ENCODE assay signal across 9 mouse cellular contexts in the genomic region with DNA sequence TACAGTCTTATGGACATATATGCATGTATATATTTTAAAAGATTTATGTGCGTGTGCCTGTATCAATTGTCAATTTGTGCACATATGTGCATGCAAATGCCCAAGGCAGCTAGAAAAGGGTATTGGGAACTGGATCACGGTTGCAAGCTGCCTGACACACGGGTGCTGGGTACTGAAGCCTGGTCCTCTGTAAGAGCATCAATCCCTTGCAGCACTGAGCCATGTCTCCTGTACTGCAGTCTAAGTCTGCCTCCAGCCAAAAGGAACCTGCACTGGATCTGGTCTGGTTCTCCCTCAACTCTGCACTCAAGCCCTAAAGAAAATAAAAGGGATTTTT. TPM values are rescaled to one million over a fixed set of nuclear protein-coding genes. Genes with fewer than 3 reads are reported as not detected.
DNase-seq lines count a peak whose midpoint lies in the region; ATAC-seq and TF ChIP-seq lines count a peak whose summit lies in the region.
"Had no signal": no experiment of that assay in that cellular context is flagged by ENCODE, and none has a peak within 500 bp of the region (broad histone marks: within the 10 kb centered on the region; RNA-seq: fewer than 3 reads in every experiment).

No protein-coding gene starts in this region.

- peak overlapping the region; percentile 23 for H3K4me3 ChIP-seq in erythroblast, embryonic 14.5 days (replicated peaks)
- H3K4me3 ChIP-seq in liver, embryonic 12.5 days, result no peak overlapping the region
- H3K4me3 ChIP-seq in liver, postnatal 0 days (ENCODE audit: low read depth, low read length), result no peak overlapping the region
- peak overlapping the region; percentile 81; the same call in 1 of the 2 replicates for H3K4me3 ChIP-seq in intestine, postnatal 0 days (ENCODE audit: low read depth, low read length)
- H3K4me3 ChIP-seq in neural tube, embryonic 13.5 days, result peak overlapping the region; percentile 84; the same call in 1 of the 2 replicates

- H3K4me2 ChIP-seq in liver, embryonic 12.5 days, result peak overlapping the region; percentile 91
- H3K4me2 ChIP-seq in liver, postnatal 0 days (ENCODE audit: low read depth, low read length), result no peak overlapping the region
- peak overlapping the region; percentile 93; the same call in 1 of the 2 replicates for H3K4me2 ChIP-seq in intestine, postnatal 0 days (replicated peaks; ENCODE audit: low read depth)
- peak overlapping the region; percentile 76; the same call in 1 of the 2 replicates for H3K4me2 ChIP-seq in neural tube, embryonic 13.5 days

- no peak overlapping the region for H3K9ac ChIP-seq in liver, embryonic 12.5 days
- no peak overlapping the region for H3K9ac ChIP-seq in liver, postnatal 0 days (replicated peaks)
- no peak overlapping the region for H3K9ac ChIP-seq in intestine, postnatal 0 days (ENCODE audit: low read depth, low read length)
- H3K9ac ChIP-seq in neural tube, embryonic 13.5 days, result no peak overlapping the region

- DNase-seq in liver, postnatal 0 days, result no peak
- DNase-seq in adrenal gland, adult 18-20 months (ENCODE audit: low spot score in 2 of 2), result no peak
- no peak for DNase-seq in B cell, adult 2 months

- H3K9me3 ChIP-seq in erythroblast, embryonic 14.5 days (ENCODE audit: control insufficient read depth, low read length), result no peaks in the 10 kb centered on the region
- H3K9me3 ChIP-seq in liver, embryonic 12.5 days (replicated peaks), result no peaks in the 10 kb centered on the region
- H3K9me3 ChIP-seq in liver, postnatal 0 days (ENCODE audit: low read length), result no peaks in the 10 kb centered on the region
- no peaks in the 10 kb centered on the region for H3K9me3 ChIP-seq in intestine, postnatal 0 days (ENCODE audit: control insufficient read depth)
- no peaks in the 10 kb centered on the region for H3K9me3 ChIP-seq in neural tube, embryonic 13.5 days

- H3K36me3 ChIP-seq in erythroblast, embryonic 14.5 days (ENCODE audit: control insufficient read depth), result peaks cover 67% of the 10 kb centered on the region
- peaks cover 69% of the 10 kb centered on the region for H3K36me3 ChIP-seq in liver, embryonic 12.5 days
- peaks cover 34% of the 10 kb centered on the region for H3K36me3 ChIP-seq in liver, postnatal 0 days (replicated peaks; ENCODE audit: insufficient read depth, low read length)
- peaks cover 48% of the 10 kb centered on the region for H3K36me3 ChIP-seq in intestine, postnatal 0 days (ENCODE audit: control insufficient read depth, insufficient read depth)
- H3K36me3 ChIP-seq in neural tube, embryonic 13.5 days, result peaks cover 67% of the 10 kb centered on the region

- H3K27me3 ChIP-seq in erythroblast, embryonic 14.5 days (ENCODE audit: control insufficient read depth), result no peaks in the 10 kb centered on the region
- no peaks in the 10 kb centered on the region for H3K27me3 ChIP-seq in liver, embryonic 12.5 days (replicated peaks)
- H3K27me3 ChIP-seq in liver, postnatal 0 days (ENCODE audit: insufficient read depth, low read length), result no peaks in the 10 kb centered on the region
- H3K27me3 ChIP-seq in intestine, postnatal 0 days (replicated peaks; ENCODE audit: control insufficient read depth, insufficient read depth, low read length), result no peaks in the 10 kb centered on the region
- no peaks in the 10 kb centered on the region for H3K27me3 ChIP-seq in neural tube, embryonic 13.5 days

- ATAC-seq in erythroblast, adult 5-6 weeks (replicated peaks; ENCODE audit: low FRiP score, poor library complexity, severe bottlenecking), result no peak
- no peak for ATAC-seq in liver, embryonic 12.5 days
- ATAC-seq in liver, postnatal 0 days, result no peak
- ATAC-seq in intestine, postnatal 0 days, result no peak
- ATAC-seq in neural tube, embryonic 13.5 days (ENCODE audit: low read depth), result no peak

- TF ChIP-seq CTCF in liver, postnatal 0 days (IDR thresholded peaks at IDR 0.05; ENCODE audit: low read depth), result no peak
- no peak for TF ChIP-seq CTCF in intestine, postnatal 0 days (IDR thresholded peaks at IDR 0.05; ENCODE audit: low read depth)

- no peak overlapping the region for H3K27ac ChIP-seq in liver, embryonic 12.5 days
- no peak overlapping the region for H3K27ac ChIP-seq in liver, postnatal 0 days (ENCODE audit: low read depth)
- H3K27ac ChIP-seq in intestine, postnatal 0 days (ENCODE audit: low read depth, low read length), result no peak overlapping the region
- no peak overlapping the region for H3K27ac ChIP-seq in neural tube, embryonic 13.5 days (replicated peaks)
- H3K27ac ChIP-seq: macrophage had no signal

- WGBS in liver, embryonic 12.5 days (ENCODE audit: insufficient replicate concordance), result 61% methylated on average over 3 of the region's 3 CpGs
- 69% methylated on average over 3 of the region's 3 CpGs for WGBS in liver, postnatal 0 days (ENCODE audit: insufficient replicate concordance)
- WGBS in intestine, postnatal 0 days, result 67% methylated on average over 3 of the region's 3 CpGs
- WGBS in neural tube, embryonic 13.5 days, result 67% methylated on average over 3 of the region's 3 CpGs

- peaks cover 24% of the 10 kb centered on the region for H3K4me1 ChIP-seq in erythroblast, embryonic 14.5 days (ENCODE audit: control insufficient read depth)
- H3K4me1 ChIP-seq in liver, embryonic 12.5 days, result peaks cover 19% of the 10 kb centered on the region
- 0 out of 2 replicates have a peak, but pooled peaks cover 3% of the 10 kb centered on the region for H3K4me1 ChIP-seq in liver, postnatal 0 days (ENCODE audit: insufficient read depth)
- 0 out of 2 replicates have a peak, but pooled peaks cover 2% of the 10 kb centered on the region for H3K4me1 ChIP-seq in intestine, postnatal 0 days (replicated peaks; ENCODE audit: control insufficient read depth, insufficient read depth, low read length)
- H3K4me1 ChIP-seq in neural tube, embryonic 13.5 days (replicated peaks), result peaks cover 8% of the 10 kb centered on the region

- no peak for TF ChIP-seq EP300 in liver, postnatal 0 days (IDR thresholded peaks at IDR 0.05; ENCODE audit: low read depth)

RNA-seq across cellular contexts. Expression of a gene that starts 0.6 kb away (rescaled TPM):
- 0.06 TPM in 1 of 2 replicates, not detected in the other for polyA plus RNA-seq in erythroblast, embryonic 14.5 days (2012)
- 0.77 and 1.9 TPM in 2 replicates for total RNA-seq in erythroblast, adult 5-6 weeks (2015; ENCODE audit: low replicate concordance)
- total RNA-seq in erythroblast, adult 5-6 weeks (2017; ENCODE audit: low replicate concordance), result 0.70 and 1.4 TPM in 2 replicates
- 6.9 and 7.3 TPM in 2 replicates for polyA plus RNA-seq in liver, embryonic 12.5 days (2016; fragmentation: Nextera tagmentation; extraction: Ambion mirVana)
- polyA plus RNA-seq in liver, postnatal 0 days (2015; fragmentation: Nextera tagmentation; extraction: Ambion mirVana), result 1.8 and 2.1 TPM in 2 replicates
- 1.2 and 1.4 TPM in 2 replicates for polyA plus RNA-seq in intestine, postnatal 0 days (2015; fragmentation: Nextera tagmentation; extraction: Ambion mirVana)
- polyA plus RNA-seq in neural tube, embryonic 13.5 days (2015; fragmentation: Nextera tagmentation; extraction: Ambion mirVana), result 8.8 and 8.9 TPM in 2 replicates
- total RNA-seq in adrenal gland, adult 18-20 months (2021), result 1 to 10 TPM; 3.1 to 3.4 TPM

RNA-seq across cellular contexts. Expression of a gene that starts 18.5 kb away (rescaled TPM):
- polyA plus RNA-seq in erythroblast, embryonic 14.5 days (2012), result 5.8 and 6.3 TPM in 2 replicates
- 27.0 and 31.7 TPM in 2 replicates for total RNA-seq in erythroblast, adult 5-6 weeks (2015; ENCODE audit: low replicate concordance)
- total RNA-seq in erythroblast, adult 5-6 weeks (2017; ENCODE audit: low replicate concordance), result 30.4 and 40.3 TPM in 2 replicates
- 162 and 163 TPM in 2 replicates for polyA plus RNA-seq in liver, embryonic 12.5 days (2016; fragmentation: Nextera tagmentation; extraction: Ambion mirVana)
- polyA plus RNA-seq in liver, postnatal 0 days (2015; fragmentation: Nextera tagmentation; extraction: Ambion mirVana), result 47.5 and 48.2 TPM in 2 replicates
- 63.7 and 69.2 TPM in 2 replicates for polyA plus RNA-seq in intestine, postnatal 0 days (2015; fragmentation: Nextera tagmentation; extraction: Ambion mirVana)
- polyA plus RNA-seq in neural tube, embryonic 13.5 days (2015; fragmentation: Nextera tagmentation; extraction: Ambion mirVana), result 167 and 179 TPM in 2 replicates
- 100 to 1,000 TPM in 1 of 2 experiments, 10 to 100 TPM in 1; 92.3 to 102 TPM for total RNA-seq in adrenal gland, adult 18-20 months (2021)

RNA-seq across cellular contexts. Expression of a gene that starts 18.5 kb away (rescaled TPM):
- 0.40 and 0.49 TPM in 2 replicates for polyA plus RNA-seq in erythroblast, embryonic 14.5 days (2012)
- total RNA-seq in erythroblast, adult 5-6 weeks (2015; ENCODE audit: low replicate concordance), result 1.9 TPM in 2 replicates
- total RNA-seq in erythroblast, adult 5-6 weeks (2017; ENCODE audit: low replicate concordance), result 2.5 and 3.6 TPM in 2 replicates
- 9.8 and 10.8 TPM in 2 replicates for polyA plus RNA-seq in liver, embryonic 12.5 days (2016; fragmentation: Nextera tagmentation; extraction: Ambion mirVana)
- polyA plus RNA-seq in liver, postnatal 0 days (2015; fragmentation: Nextera tagmentation; extraction: Ambion mirVana), result 5.1 and 5.4 TPM in 2 replicates
- 10.1 and 11.2 TPM in 2 replicates for polyA plus RNA-seq in intestine, postnatal 0 days (2015; fragmentation: Nextera tagmentation; extraction: Ambion mirVana)
- 55.8 and 61.3 TPM in 2 replicates for polyA plus RNA-seq in neural tube, embryonic 13.5 days (2015; fragmentation: Nextera tagmentation; extraction: Ambion mirVana)
- total RNA-seq in adrenal gland, adult 18-20 months (2021), result 10 to 100 TPM; 19.7 to 23.2 TPM

RNA-seq across cellular contexts. Expression of a gene that starts 22.2 kb away (rescaled TPM):
- polyA plus RNA-seq in erythroblast, embryonic 14.5 days (2012), result 0.12 TPM in 1 of 2 replicates, not detected in the other
- not detected in 2 replicates for total RNA-seq in erythroblast, adult 5-6 weeks (2015; ENCODE audit: low replicate concordance)
- not detected in 2 replicates for total RNA-seq in erythroblast, adult 5-6 weeks (2017; ENCODE audit: low replicate concordance)
- polyA plus RNA-seq in liver, embryonic 12.5 days (2016; fragmentation: Nextera tagmentation; extraction: Ambion mirVana), result not detected in 2 replicates
- 0.28 TPM in 1 of 2 replicates, not detected in the other for polyA plus RNA-seq in liver, postnatal 0 days (2015; fragmentation: Nextera tagmentation; extraction: Ambion mirVana)
- 0.21 and 0.29 TPM in 2 replicates for polyA plus RNA-seq in intestine, postnatal 0 days (2015; fragmentation: Nextera tagmentation; extraction: Ambion mirVana)
- polyA plus RNA-seq in neural tube, embryonic 13.5 days (2015; fragmentation: Nextera tagmentation; extraction: Ambion mirVana), result 0.40 and 0.52 TPM in 2 replicates
- total RNA-seq in adrenal gland, adult 18-20 months (2021), result under 1 TPM in 1 of 2 experiments, not detected in 1; 0.46 TPM
- polyA plus RNA-seq: macrophage had no signal

RNA-seq across cellular contexts. Expression of a gene that starts 52.2 kb away (rescaled TPM):
- polyA plus RNA-seq in erythroblast, embryonic 14.5 days (2012), result 2.0 and 3.3 TPM in 2 replicates
- total RNA-seq in erythroblast, adult 5-6 weeks (2015; ENCODE audit: low replicate concordance), result 113 and 121 TPM in 2 replicates
- total RNA-seq in erythroblast, adult 5-6 weeks (2017; ENCODE audit: low replicate concordance), result 170 and 171 TPM in 2 replicates
- 147 and 157 TPM in 2 replicates for polyA plus RNA-seq in liver, embryonic 12.5 days (2016; fragmentation: Nextera tagmentation; extraction: Ambion mirVana)
- 162 and 173 TPM in 2 replicates for polyA plus RNA-seq in liver, postnatal 0 days (2015; fragmentation: Nextera tagmentation; extraction: Ambion mirVana)
- 298 and 308 TPM in 2 replicates for polyA plus RNA-seq in intestine, postnatal 0 days (2015; fragmentation: Nextera tagmentation; extraction: Ambion mirVana)
- polyA plus RNA-seq in neural tube, embryonic 13.5 days (2015; fragmentation: Nextera tagmentation; extraction: Ambion mirVana), result 491 and 502 TPM in 2 replicates
- total RNA-seq in adrenal gland, adult 18-20 months (2021), result 100 to 1,000 TPM; 156 to 173 TPM

Comparison
In these comparisons a context has a peak if more than half of its experiments do, and no peak if none do; other contexts are left out.
1. H3K4me3 ChIP-seq: peak in erythroblast, embryonic 14.5 days (single experiment), intestine, postnatal 0 days (single experiment) and neural tube, embryonic 13.5 days (single experiment); none in liver, embryonic 12.5 days (single experiment) and liver, postnatal 0 days (single experiment).